Mouse (Mus musculus): ENCODE data around the gene Majin. TPM values are rescaled to one million over a fixed set of nuclear protein-coding genes. Genes with fewer than 3 reads are reported as not detected.

Gene Majin
- 19.0 and 20.7 TPM in 2 replicates for polyA plus RNA-seq (2012; rRNA removed)

DNA sequence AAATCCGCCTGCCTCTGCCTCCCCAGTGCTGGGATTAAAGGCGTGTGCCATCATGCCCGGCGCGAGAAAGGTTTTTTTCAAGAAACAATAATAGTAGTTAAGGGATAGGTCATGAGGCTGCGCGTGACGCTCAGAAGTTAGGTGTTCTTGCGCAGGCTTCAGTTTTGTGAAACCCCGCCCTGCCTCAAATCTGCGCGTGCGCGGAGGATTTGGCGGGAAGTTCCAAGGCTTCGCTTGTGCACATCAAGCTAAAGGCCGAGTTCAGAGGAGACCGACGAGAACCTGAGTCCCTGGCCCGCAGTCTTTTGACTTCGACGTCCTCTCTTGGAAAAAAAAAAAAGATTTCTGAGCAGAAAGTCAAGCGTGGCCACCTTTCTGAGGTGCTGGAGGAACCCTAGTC lies at the start of gene Majin:
Gene Majin (plus strand): TSS at position 258 of the 400 bp plus-strand sequence.
- Histone ChIP-seq H3K27me3 (ENCODE audit: control insufficient read depth, insufficient read depth, low read length) (no peaks in the 10 kb centered on the region), H3K27ac (ENCODE audit: control insufficient read depth, insufficient read depth, low read depth, low read length) (peak within 1 kb of the TSS; percentile 79), H3K4me3 (ENCODE audit: control insufficient read depth, low read depth, low read length) (peak within 1 kb of the TSS; percentile 79), H3K36me3 (ENCODE audit: control insufficient read depth, insufficient read depth, low read length) (no peaks in the 10 kb centered on the region), H3K4me1 (ENCODE audit: control insufficient read depth, insufficient read depth, low read length) (peaks cover 9% of the 10 kb centered on the region)
- 0 out of 2 replicates have a peak, but pooled peaks have one; percentile 43 for TF ChIP-seq POLR2A (IDR thresholded peaks at IDR 0.05; ENCODE audit: control insufficient read depth, low read depth, low read length)
- no peak for TF ChIP-seq CTCF (IDR thresholded peaks at IDR 0.05; ENCODE audit: control insufficient read depth, insufficient read depth, insufficient replicate concordance, low read depth, low read length)

DNA sequence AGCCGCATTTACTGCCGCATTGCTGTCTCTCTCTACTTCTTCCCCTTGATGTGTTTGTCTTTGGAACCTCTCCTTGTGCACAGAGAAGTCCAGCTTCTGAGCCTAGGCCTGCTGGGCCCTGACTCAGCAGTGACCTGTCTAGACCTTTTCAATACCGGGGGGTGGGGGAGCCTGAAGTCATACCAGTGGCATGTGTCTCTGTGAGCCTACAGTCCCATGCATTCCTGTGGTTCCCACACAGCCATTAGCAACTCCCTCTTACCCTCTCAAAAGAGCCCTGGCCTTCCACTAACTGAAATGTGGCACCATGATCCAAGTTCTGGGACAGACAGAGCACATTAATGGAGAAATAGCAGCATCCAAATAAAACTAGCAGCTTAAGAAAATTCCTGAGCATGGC lies 47.8 kb upstream of the Majin start:
- no peaks in the 10 kb centered on the region for H3K27me3 ChIP-seq (ENCODE audit: control insufficient read depth, insufficient read depth, low read length)
- H3K4me1 ChIP-seq (ENCODE audit: control insufficient read depth, insufficient read depth, low read length), result peaks cover 6% of the 10 kb centered on the region
- H3K27ac ChIP-seq (ENCODE audit: control insufficient read depth, insufficient read depth, low read depth, low read length), result no peak overlapping the region
- TF ChIP-seq CTCF (IDR thresholded peaks at IDR 0.05; ENCODE audit: control insufficient read depth, insufficient read depth, insufficient replicate concordance, low read depth, low read length), result no peak
- TF ChIP-seq POLR2A (IDR thresholded peaks at IDR 0.05; ENCODE audit: control insufficient read depth, low read depth, low read length), result no peak
- no peak overlapping the region for H3K4me3 ChIP-seq (ENCODE audit: control insufficient read depth, low read depth, low read length)
- no peaks in the 10 kb centered on the region for H3K36me3 ChIP-seq (ENCODE audit: control insufficient read depth, insufficient read depth, low read length)

DNA sequence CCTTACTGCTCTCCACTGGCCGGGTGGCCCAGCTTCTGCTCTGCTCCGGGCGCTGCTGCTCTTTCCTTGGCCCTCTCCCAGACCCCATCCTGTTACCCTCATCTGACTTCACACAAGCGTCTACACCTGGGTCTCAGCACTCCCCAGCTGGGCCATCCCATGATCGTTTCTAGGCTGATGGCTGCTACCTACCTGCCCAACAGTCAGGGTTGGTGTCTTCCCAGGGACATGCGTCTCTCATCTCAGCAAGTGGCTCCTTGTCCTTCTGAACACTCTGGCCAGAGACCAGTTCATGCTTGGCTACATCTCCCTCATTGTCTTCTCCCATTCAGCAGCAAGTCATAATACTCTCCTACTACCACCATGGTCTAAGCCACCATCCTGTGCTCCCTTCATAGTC lies 44.5 kb upstream of the Majin start:
- Histone ChIP-seq H3K27me3 (ENCODE audit: control insufficient read depth, insufficient read depth, low read length) (no peaks in the 10 kb centered on the region), H3K36me3 (ENCODE audit: control insufficient read depth, insufficient read depth, low read length) (no peaks in the 10 kb centered on the region), H3K4me3 (ENCODE audit: control insufficient read depth, low read depth, low read length) (peak overlapping the region; percentile 97), H3K27ac (ENCODE audit: control insufficient read depth, insufficient read depth, low read depth, low read length) (no peak overlapping the region), H3K4me1 (ENCODE audit: control insufficient read depth, insufficient read depth, low read length) (peaks cover 7% of the 10 kb centered on the region)
- TF ChIP-seq POLR2A (IDR thresholded peaks at IDR 0.05; ENCODE audit: control insufficient read depth, low read depth, low read length) (no peak), CTCF (IDR thresholded peaks at IDR 0.05; ENCODE audit: control insufficient read depth, insufficient read depth, insufficient replicate concordance, low read depth, low read length) (no peak)

DNA sequence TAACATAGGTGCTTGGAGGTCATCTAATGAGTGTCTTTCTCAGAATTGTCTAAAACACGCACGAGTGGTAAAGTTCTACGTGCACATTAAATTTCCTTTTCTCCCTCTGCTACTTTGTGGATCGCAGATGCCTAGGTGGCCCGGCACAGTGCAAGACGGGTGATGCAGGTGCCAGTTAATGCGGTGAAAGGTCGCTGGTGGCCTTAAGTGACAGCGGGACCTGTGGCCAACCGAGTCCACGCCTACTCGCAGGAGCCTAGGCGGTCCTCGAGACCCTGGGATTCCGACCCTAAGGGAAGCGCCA lies 43.9 kb upstream of the Majin start:
- Histone ChIP-seq H3K27ac (ENCODE audit: control insufficient read depth, insufficient read depth, low read depth, low read length) (peak overlapping the region; percentile 97), H3K4me3 (ENCODE audit: control insufficient read depth, low read depth, low read length) (peak overlapping the region; percentile 97), H3K36me3 (ENCODE audit: control insufficient read depth, insufficient read depth, low read length) (no peaks in the 10 kb centered on the region), H3K27me3 (ENCODE audit: control insufficient read depth, insufficient read depth, low read length) (no peaks in the 10 kb centered on the region), H3K4me1 (ENCODE audit: control insufficient read depth, insufficient read depth, low read length) (peaks cover 7% of the 10 kb centered on the region)
- TF ChIP-seq CTCF (IDR thresholded peaks at IDR 0.05; ENCODE audit: control insufficient read depth, insufficient read depth, insufficient replicate concordance, low read depth, low read length), result no peak
- TF ChIP-seq POLR2A (IDR thresholded peaks at IDR 0.05; ENCODE audit: control insufficient read depth, low read depth, low read length), result no peak

DNA sequence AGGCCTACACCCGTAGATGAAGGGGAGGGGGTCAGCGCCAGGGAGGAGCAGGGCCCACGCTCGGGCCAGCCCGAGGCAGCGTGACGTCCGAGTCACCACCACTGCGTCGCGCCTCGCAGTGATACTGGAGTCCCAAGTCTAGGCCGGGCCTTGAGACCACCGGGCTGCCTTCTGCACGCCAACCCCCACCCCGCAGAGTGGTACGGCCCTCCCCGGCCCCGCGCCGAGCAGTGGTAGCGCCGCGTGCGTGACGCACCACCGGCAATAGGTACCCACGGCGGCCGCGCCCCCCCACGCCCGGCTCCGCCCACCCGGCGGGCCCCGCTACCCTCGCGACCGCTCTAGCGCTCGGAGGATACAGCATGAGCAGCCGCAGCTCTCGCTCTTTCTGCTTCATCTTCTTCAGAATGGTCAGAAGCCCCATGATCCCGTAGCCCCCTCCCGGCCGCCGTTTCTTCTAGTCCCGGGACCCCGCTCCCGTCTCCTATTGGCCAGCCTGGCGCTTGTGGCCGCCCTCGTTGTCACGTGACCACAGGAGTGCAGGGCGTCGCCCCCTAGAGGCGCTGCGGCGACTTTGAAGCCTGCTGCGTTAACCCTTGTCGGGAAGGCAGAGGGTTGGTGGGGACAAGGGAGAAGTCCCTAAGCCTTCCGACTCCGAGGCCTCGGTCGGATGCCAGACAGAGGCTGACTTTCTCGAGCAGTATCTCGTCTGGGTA lies 43.4 kb upstream of the Majin start, which contains the start of gene Batf2:
Gene Batf2 (plus strand): TSS at position 306 of the 716 bp plus-strand sequence.
- Histone ChIP-seq H3K36me3 (ENCODE audit: control insufficient read depth, insufficient read depth, low read length) (no peaks in the 10 kb centered on the region), H3K4me1 (ENCODE audit: control insufficient read depth, insufficient read depth, low read length) (peaks cover 7% of the 10 kb centered on the region), H3K27me3 (ENCODE audit: control insufficient read depth, insufficient read depth, low read length) (no peaks in the 10 kb centered on the region), H3K27ac (ENCODE audit: control insufficient read depth, insufficient read depth, low read depth, low read length) (peak within 1 kb of the TSS; percentile 97), H3K4me3 (ENCODE audit: control insufficient read depth, low read depth, low read length) (peak within 1 kb of the TSS; percentile 97)
- TF ChIP-seq POLR2A (IDR thresholded peaks at IDR 0.05; ENCODE audit: control insufficient read depth, low read depth, low read length) (peak; percentile 73; the same call in 1 of the 2 replicates), CTCF (IDR thresholded peaks at IDR 0.05; ENCODE audit: control insufficient read depth, insufficient read depth, insufficient replicate concordance, low read depth, low read length) (peak; percentile 74)

DNA sequence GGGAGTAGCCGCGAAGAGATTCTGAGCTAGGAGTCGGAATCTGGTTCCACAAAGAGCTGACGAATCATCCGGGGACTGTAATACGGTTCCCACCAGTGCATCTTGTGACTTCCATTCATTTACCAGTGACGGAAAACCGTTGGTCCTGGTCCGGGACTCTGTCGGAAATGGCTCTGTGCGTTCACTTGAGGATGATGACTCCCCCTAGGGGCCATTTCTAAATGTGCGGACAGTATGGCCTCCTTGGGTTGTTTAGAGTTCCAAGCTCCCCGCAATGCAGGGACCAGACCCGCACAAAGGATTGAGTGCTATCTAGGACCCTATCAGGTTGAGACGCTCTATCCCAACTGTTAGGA lies 42.8 kb upstream of the Majin start, which contains the start of gene Arl2:
Gene Arl2 (minus strand): TSS at position 155 of the 356 bp plus-strand sequence.
- H3K4me1 ChIP-seq (ENCODE audit: control insufficient read depth, insufficient read depth, low read length), result peaks cover 7% of the 10 kb centered on the region
- no peaks in the 10 kb centered on the region for H3K36me3 ChIP-seq (ENCODE audit: control insufficient read depth, insufficient read depth, low read length)
- H3K27ac ChIP-seq (ENCODE audit: control insufficient read depth, insufficient read depth, low read depth, low read length), result peak within 1 kb of the TSS; percentile 97
- peak within 1 kb of the TSS; percentile 97 for H3K4me3 ChIP-seq (ENCODE audit: control insufficient read depth, low read depth, low read length)
- H3K27me3 ChIP-seq (ENCODE audit: control insufficient read depth, insufficient read depth, low read length), result no peaks in the 10 kb centered on the region
- TF ChIP-seq CTCF (IDR thresholded peaks at IDR 0.05; ENCODE audit: control insufficient read depth, insufficient read depth, insufficient replicate concordance, low read depth, low read length), result peak; percentile 54; the same call in 1 of the 2 replicates
- TF ChIP-seq POLR2A (IDR thresholded peaks at IDR 0.05; ENCODE audit: control insufficient read depth, low read depth, low read length), result no peak

DNA sequence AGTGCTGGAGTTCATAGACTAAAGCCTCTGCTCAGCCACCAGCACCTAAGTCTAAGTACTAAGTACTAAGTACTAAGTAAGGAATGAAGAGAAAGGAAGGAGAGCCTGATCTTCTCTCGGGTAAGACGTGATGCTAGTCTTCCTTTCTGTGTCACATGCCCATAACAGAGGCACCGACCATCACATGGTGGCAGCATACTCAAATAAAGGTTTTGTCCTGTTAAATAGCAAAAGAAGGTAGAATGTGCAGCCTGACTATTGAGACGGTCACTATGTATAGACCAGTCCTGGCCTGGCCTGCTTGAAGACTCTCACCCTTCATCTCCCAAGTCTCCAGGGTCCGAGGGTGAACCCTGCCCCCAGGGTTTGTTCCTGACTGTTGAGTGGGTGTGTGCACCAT lies 39.3 kb upstream of the Majin start:
- no peaks in the 10 kb centered on the region for H3K36me3 ChIP-seq (ENCODE audit: control insufficient read depth, insufficient read depth, low read length)
- H3K27me3 ChIP-seq (ENCODE audit: control insufficient read depth, insufficient read depth, low read length), result no peaks in the 10 kb centered on the region
- TF ChIP-seq CTCF (IDR thresholded peaks at IDR 0.05; ENCODE audit: control insufficient read depth, insufficient read depth, insufficient replicate concordance, low read depth, low read length) (no peak), POLR2A (IDR thresholded peaks at IDR 0.05; ENCODE audit: control insufficient read depth, low read depth, low read length) (no peak)
- no peak overlapping the region for H3K27ac ChIP-seq (ENCODE audit: control insufficient read depth, insufficient read depth, low read depth, low read length)
- peaks cover 3% of the 10 kb centered on the region for H3K4me1 ChIP-seq (ENCODE audit: control insufficient read depth, insufficient read depth, low read length)
- H3K4me3 ChIP-seq (ENCODE audit: control insufficient read depth, low read depth, low read length), result no peak overlapping the region

Measured in testis, adult 2 months (tissue).